Mouse (Mus musculus): ENCODE results near the gene Sparcl1.

GRCm38 (mm10) chr5:104074388-104074787, 39.1 kb downstream of the Sparcl1 start:
- TF ChIP-seq CTCF (IDR thresholded peaks at IDR 0.05; ENCODE audit: low read depth) (peak; percentile 90), EP300 (optimal IDR thresholded peaks at IDR 0.05) (no peak)
